Mouse (Mus musculus): Measurements from ENCODE around the gene Sh3d21. TPM values are rescaled to one million over a fixed set of nuclear protein-coding genes. Genes with fewer than 3 reads are reported as not detected.

Gene Sh3d21
- 1.2 and 2.7 TPM in 2 replicates for polyA plus RNA-seq (2012; rRNA removed)

GRCm38 (mm10) chr4:126163067-126163659 lies at the start of gene Sh3d21:
Sh3d21 (minus strand) TSS chr4:126163491.

GRCm38 (mm10) chr4:126202303-126203181 lies 39.3 kb upstream of the Sh3d21 start, which contains the start of gene Thrap3:
Thrap3 (minus strand) TSS chr4:126202760.

GRCm38 (mm10) chr4:126147533-126148160 lies 15.6 kb downstream of the Sh3d21 start, which contains the start of gene Eva1b:
Eva1b (plus strand) TSS chr4:126147744.

GRCm38 (mm10) chr4:126103590-126104068 lies 59.7 kb downstream of the Sh3d21 start, which contains the start of gene Stk40:
Stk40 (plus strand) TSS chr4:126103957.

Other genes starting within 250 kb of the Sh3d21 start
- 0.85 and 0.97 TPM in 2 replicates for gene Csf3r, start 138.9 kb downstream of the Sh3d21 start, polyA plus RNA-seq (2012; rRNA removed)
- gene Mrps15, start 116.6 kb downstream of the Sh3d21 start, polyA plus RNA-seq (2012; rRNA removed) = 83.5 and 93.4 TPM in 2 replicates
- gene Oscp1, start 104.9 kb downstream of the Sh3d21 start, polyA plus RNA-seq (2012; rRNA removed) = 14.0 and 14.6 TPM in 2 replicates
- gene Lsm10, start 66.9 kb downstream of the Sh3d21 start, polyA plus RNA-seq (2012; rRNA removed) = 50.9 and 54.1 TPM in 2 replicates
- 24.6 and 24.9 TPM in 2 replicates for gene Stk40, start 59.5 kb downstream of the Sh3d21 start, polyA plus RNA-seq (2012; rRNA removed)
- gene Eva1b, start 15.7 kb downstream of the Sh3d21 start, polyA plus RNA-seq (2012; rRNA removed) = 21.4 and 39.0 TPM in 2 replicates
- 142 TPM in 2 replicates for gene Thrap3, start 39.3 kb upstream of the Sh3d21 start, polyA plus RNA-seq (2012; rRNA removed)
- gene Map7d1, start 92.9 kb upstream of the Sh3d21 start, polyA plus RNA-seq (2012; rRNA removed) = 206 and 220 TPM in 2 replicates
- gene Trappc3, start 98.8 kb upstream of the Sh3d21 start, polyA plus RNA-seq (2012; rRNA removed) = 155 TPM in 2 replicates
- gene Col8a2, start 123.3 kb upstream of the Sh3d21 start, polyA plus RNA-seq (2012; rRNA removed) = 8.1 and 18.1 TPM in 2 replicates
- 73.9 and 74.2 TPM in 2 replicates for gene Adprhl2, start 158.2 kb upstream of the Sh3d21 start, polyA plus RNA-seq (2012; rRNA removed)
- 17.9 and 22.4 TPM in 2 replicates for gene Tekt2, start 162.2 kb upstream of the Sh3d21 start, polyA plus RNA-seq (2012; rRNA removed)

Measured in central nervous system, embryonic 14 days (tissue).